Mouse (Mus musculus) embryo, embryonic 9.5 days (tissue): ENCODE results near the gene M6pr.
A peak's percentile ranks its signal among the peaks of the same experiment; 100 is the strongest.

Experiments used
- DNase-seq: peaks from one replicate; pipeline ENCODE4 v3.0.0-alpha.2; 2017; ENCODE audit errors: extremely low spot score

M6pr gene

GRCm38 (mm10) chr6:122308505-122309393 lies at the start of gene M6pr:
M6pr (plus strand) TSS chr6:122308720.
- DNase-seq, result peak; percentile 92

GRCm38 (mm10) chr6:122262543-122262942 lies 46.0 kb upstream of the M6pr start:
- DNase-seq, result no peak

- no peak for DNase-seq
These were observed 40.0 kb upstream of the M6pr start for GRCm38 (mm10) chr6:122268561-122268960.

- DNase-seq, result no peak
These were observed 39.4 kb upstream of the M6pr start for GRCm38 (mm10) chr6:122269170-122269569.

GRCm38 (mm10) chr6:122270152-122270551 lies 38.4 kb upstream of the M6pr start:
- no peak for DNase-seq

- no peak for DNase-seq
These were observed 34.0 kb upstream of the M6pr start for GRCm38 (mm10) chr6:122274546-122274945.

- no peak for DNase-seq
These were observed 32.0 kb upstream of the M6pr start for GRCm38 (mm10) chr6:122276565-122276964.

GRCm38 (mm10) chr6:122282782-122283181 lies 25.7 kb upstream of the M6pr start, which contains the start of gene Klrg1:
Klrg1 (minus strand) TSS chr6:122282882.
- no peak for DNase-seq

- DNase-seq, result no peak
These were observed 25.1 kb upstream of the M6pr start for GRCm38 (mm10) chr6:122283429-122283828.

- no peak for DNase-seq
These were observed 24.2 kb upstream of the M6pr start for GRCm38 (mm10) chr6:122284304-122284703.

- DNase-seq, result no peak
These were observed 23.7 kb upstream of the M6pr start for GRCm38 (mm10) chr6:122284823-122285222.

GRCm38 (mm10) chr6:122288263-122288662 lies 20.3 kb upstream of the M6pr start:
- no peak for DNase-seq

- no peak for DNase-seq
These were observed 19.2 kb upstream of the M6pr start for GRCm38 (mm10) chr6:122289313-122289712.

GRCm38 (mm10) chr6:122290253-122290652 lies 18.3 kb upstream of the M6pr start:
- no peak for DNase-seq

- DNase-seq, result no peak
These were observed 17.3 kb upstream of the M6pr start for GRCm38 (mm10) chr6:122291264-122291663.

- DNase-seq, result no peak
These were observed 16.8 kb upstream of the M6pr start for GRCm38 (mm10) chr6:122291735-122292134.

- no peak for DNase-seq
These were observed 16.3 kb upstream of the M6pr start for GRCm38 (mm10) chr6:122292184-122292583.

GRCm38 (mm10) chr6:122293121-122293520 lies 15.4 kb upstream of the M6pr start:
- DNase-seq, result no peak

- no peak for DNase-seq
These were observed 14.7 kb upstream of the M6pr start for GRCm38 (mm10) chr6:122293796-122294195.

- no peak for DNase-seq
These were observed 14.2 kb upstream of the M6pr start for GRCm38 (mm10) chr6:122294290-122294689.

GRCm38 (mm10) chr6:122295242-122295641 lies 13.3 kb upstream of the M6pr start:
- DNase-seq, result no peak

- DNase-seq, result no peak
These were observed 11.6 kb upstream of the M6pr start for GRCm38 (mm10) chr6:122296918-122297278.
